Mouse (Mus musculus): Measurements from ENCODE around the gene Cd200r3.

The Cd200r3 gene

DNA sequence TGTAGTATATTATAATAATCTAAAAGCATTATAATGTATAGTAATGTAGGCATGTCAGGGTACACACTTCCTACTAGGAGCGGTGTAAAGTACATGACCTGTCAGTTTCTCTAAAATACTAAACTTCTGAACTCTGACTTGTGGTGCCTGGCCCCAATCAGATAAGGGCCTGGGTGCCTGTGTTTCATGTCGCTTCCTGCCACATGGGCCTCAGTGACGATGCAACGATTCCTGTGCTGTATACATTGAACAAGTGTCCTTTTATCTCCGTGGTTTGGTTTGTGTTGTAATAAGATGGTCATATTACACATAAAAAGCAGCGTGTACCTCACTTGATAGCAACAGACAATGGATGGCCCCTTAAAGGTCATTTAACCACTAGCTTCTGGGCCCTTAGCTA, 81.8 kb downstream of the Cd200r3 start:
- POLR2A ChIA-PET: no interaction called here
- CTCF ChIA-PET: no interaction called here

DNA sequence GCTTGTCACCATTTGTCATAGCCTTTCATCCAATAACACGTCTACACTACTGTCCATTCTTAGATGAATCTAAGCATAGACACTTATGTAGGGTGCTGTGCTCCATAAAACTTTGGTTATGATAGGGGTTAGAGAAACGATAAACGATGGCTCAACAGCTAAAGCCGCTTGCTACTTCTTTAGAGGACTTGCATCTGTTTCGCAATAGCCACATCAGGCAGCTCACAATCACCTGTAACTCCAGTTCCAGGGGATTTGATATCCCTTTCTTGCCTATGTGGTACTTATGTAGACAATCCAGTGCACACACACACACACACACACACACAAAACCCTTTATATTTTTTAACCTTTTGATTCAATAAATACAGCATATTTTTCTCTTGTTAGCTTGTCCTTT, 85.6 kb downstream of the Cd200r3 start:
- POLR2A ChIA-PET: no interaction called here
- CTCF ChIA-PET: interaction anchor here in 1 of 4 experiments (0.6 kb wide), 1 partner anchor 393 kb away, joined by 10 read pairs; no protein-coding TSS in a partner anchor

DNA sequence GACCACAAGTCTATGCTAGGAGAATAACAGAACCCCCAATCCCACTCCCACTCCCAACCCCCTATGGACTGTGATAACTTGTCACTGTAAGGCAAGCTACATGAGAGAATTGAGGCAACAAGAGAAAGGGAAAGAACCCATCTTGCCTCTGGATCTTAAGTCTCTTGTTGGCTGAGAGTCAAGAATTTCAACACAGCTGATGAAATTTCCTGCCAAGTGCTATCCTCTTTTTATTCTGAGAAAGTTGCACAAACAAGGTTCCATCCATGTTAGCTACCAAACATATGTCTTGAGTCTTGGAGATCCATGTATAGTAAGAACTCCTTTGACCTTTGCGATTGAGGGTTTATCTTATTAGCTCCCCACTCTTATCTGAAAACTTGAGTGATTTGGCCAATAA, 86.0 kb downstream of the Cd200r3 start:
- ChIA-PET POLR2A (no interaction called here), CTCF (interaction anchor here in 1 of 4 experiments (0.6 kb wide), 1 partner anchor 393 kb away, joined by 10 read pairs; no protein-coding TSS in a partner anchor)

DNA sequence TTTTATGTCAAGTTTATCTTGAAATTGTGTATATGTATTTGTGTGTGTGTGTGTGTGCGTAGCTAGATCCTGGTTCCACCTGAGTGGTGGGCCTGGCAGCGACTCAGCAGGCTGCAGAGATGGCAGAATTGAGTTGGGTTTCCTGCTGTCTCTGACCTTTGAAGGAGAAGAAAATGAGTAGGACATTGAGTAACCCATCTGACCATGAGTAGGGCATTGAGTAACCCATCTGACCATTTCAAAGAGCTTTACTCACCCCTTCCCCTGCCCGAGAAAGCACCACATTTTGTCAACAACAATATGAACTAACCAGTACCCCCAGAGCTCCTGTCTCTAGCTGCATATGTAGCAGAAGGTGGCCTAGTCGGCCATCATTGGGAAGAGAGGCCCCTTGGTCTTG, 86.6 kb downstream of the Cd200r3 start:
- ChIA-PET CTCF (no interaction called here), POLR2A (no interaction called here)

DNA sequence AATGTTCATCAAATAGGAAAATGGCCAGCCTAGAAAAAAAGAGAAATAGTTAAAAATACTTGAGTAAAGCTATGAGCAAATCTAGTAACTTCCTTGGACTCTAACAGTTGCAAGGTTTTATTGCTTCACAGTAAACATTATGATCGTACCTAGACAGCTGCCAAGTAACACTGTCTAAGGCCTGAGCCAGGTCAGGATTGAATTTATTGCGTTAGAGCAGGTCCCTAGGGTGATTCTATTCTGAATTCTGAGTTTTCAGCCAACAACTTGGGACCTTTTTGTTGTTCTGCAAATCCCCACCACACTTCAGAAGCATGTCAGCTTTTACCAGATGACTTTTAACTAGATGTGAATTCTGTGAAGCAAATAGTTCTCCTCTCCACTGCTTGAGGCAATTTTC, 87.3 kb downstream of the Cd200r3 start:
- ChIA-PET CTCF (no interaction called here), POLR2A (no interaction called here)
